Mouse (Mus musculus): ENCODE results near the gene Inhbc.
"Not testable (repeated sequence)": the region's sequence is repeated elsewhere in the genome, so short reads cannot be mapped to it uniquely, and the experiment has no call there.

Inhbc gene

GRCm38 (mm10) chr10:127327461-127328145 lies 42.6 kb downstream of the Inhbc start:
- DNase-seq (ENCODE audit: extremely low read depth, low read depth), result no peak

- DNase-seq (ENCODE audit: extremely low read depth, low read depth), result no peak
Observed at GRCm38 (mm10) chr10:127326828-127327227, 43.4 kb downstream of the Inhbc start.

DNA sequence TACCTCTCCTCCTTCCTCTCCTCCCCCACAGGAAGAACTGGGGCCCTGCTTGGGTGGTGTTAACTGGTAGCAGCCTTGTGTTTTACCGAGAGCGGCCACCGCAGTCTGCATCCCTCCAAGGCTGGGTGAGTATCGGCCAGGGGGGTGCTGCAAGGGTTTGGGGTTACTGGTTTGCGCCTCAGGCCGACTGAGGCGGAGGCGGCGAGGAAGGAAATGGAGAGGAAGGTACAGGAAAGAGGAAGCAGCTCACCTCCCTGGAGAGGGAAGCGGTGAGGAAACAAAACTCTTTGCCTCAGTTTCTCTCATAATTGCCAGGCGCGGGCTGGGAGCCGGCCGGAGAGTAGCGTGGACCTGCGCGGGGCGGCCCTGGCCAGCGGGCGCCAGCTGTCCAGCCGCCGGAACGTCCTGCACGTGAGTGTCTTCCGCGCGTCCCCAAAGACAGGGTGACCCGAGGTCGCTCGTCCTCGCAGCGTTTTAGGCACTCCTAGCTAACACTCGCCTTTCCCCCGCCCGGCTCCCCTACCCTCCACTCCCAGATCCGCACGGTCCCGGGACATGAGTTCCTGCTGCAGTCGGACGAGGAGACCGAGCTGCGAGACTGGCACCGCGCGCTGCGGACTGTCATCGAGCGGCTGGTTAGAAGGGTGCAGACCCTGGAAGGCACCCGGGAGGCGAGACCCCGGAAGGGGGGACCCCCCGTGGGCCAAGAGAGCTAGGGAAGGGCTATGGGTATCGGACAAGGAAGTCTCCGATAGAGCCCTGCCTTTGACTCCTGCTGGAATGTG lies 44.0 kb downstream of the Inhbc start:
- no peak for DNase-seq (ENCODE audit: extremely low read depth, low read depth)

DNA sequence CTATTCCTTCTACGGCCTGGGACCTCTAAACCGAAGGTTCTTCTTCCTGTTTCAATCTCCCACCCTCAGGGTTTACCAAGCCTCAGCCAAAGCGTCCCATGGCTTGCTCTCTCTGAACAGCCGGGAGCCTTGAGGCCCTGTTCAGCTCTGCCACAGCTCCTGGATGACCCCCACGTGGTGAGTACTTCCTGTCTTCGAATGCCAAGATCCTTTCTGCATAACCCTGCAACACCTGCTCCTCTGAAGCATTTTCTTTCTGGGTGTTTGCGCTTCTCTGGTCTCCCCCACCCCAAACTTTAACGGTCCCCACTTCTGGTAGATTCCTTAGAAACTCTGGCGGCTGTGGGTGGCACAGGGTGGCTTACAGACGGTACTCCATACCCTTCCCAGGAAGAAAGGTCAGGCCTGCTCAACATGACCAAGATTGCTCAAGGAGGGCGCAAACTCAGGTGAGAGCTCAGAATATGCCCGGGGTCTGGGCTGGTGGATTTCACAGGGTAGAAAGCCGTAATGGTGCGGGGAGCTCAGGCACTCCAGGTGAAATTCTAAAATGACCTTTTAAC lies 44.7 kb downstream of the Inhbc start:
- no peak for DNase-seq (ENCODE audit: extremely low read depth, low read depth)

GRCm38 (mm10) chr10:127324495-127324894 lies 45.7 kb downstream of the Inhbc start:
- DNase-seq (ENCODE audit: extremely low read depth, low read depth), result peak; percentile 81

DNA sequence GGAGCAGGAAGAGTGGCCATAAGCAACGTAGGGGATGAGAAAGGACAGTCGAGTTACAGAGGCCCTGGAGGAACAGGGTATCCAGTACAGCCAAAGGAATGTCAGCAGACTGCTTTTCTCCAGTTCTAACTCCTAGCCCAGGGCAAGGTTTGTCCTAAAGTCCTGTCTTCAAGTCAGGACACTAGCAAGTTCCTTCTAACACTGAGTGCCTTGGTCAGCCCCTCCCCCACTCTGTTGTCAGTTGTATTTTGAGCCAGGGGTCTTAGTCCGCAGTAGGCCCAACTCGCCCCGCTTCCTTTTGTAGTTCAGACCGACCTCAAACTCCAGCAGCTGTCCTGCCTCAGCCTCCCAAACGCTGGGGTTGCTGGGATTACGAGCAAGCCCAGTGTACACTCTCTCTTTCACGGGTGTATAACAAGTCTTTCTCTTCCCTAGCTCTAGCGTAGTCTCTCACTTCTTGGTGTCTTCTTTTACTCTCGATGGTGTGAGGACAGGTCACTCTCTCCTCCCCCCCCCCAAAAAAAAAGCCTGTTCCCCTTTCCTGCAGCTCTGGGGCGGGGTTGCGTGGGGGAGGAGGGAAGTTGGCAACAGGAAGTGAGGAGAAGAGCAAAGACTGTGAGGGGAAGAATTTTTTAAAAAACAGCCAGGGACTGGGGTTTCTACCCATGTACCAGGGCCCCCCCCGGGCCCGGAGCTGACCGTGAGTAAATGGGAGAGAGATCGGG lies 46.9 kb downstream of the Inhbc start:
- DNase-seq (ENCODE audit: extremely low read depth, low read depth), result peak; percentile 58

DNA sequence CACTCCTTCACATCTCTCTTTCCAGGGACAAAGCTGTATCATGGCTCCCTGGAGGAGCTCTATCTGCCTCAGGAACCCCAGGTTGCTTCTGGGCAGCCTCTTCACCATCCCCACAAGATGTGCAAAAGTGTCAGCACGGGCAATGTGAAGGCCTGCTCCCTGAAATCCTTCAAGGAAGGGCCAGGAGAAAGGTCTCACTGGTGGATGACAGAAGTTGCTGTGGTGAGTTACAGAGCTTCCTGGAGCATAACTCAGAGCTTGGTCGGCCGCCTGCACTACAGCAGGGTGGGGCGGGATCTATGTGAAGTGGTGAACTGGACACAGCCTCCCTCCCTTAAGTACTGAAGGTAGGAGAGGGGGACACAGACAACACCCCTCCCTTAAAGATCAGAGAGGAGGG lies 47.6 kb downstream of the Inhbc start:
- no peak for DNase-seq (ENCODE audit: extremely low read depth, low read depth)

GRCm38 (mm10) chr10:127322178-127322577 lies 48.1 kb downstream of the Inhbc start:
- no peak for DNase-seq (ENCODE audit: extremely low read depth, low read depth)

DNA sequence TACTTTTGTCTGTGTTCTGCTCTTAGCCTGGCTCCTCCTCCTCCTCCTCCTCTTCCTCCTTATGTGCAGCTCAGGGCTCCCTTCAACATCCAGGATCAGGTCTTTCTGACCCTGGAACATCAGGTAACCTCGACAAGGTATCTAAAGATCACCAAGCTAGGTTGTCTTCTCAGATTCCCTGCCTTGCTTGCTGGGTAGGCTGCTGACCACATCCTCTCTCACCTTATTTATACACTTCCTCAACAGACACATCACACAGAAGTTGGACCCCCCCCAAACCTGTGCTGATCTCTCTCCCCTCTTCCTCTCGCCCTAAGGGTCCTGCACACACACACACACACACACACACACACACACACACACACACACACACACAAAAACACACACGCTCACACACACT lies 48.6 kb downstream of the Inhbc start, which contains the start of gene Arhgap9:
TSS of gene Arhgap9 (plus strand) at position 344 of the 400 bp plus-strand sequence.
- no peak for DNase-seq (ENCODE audit: extremely low read depth, low read depth)

DNA sequence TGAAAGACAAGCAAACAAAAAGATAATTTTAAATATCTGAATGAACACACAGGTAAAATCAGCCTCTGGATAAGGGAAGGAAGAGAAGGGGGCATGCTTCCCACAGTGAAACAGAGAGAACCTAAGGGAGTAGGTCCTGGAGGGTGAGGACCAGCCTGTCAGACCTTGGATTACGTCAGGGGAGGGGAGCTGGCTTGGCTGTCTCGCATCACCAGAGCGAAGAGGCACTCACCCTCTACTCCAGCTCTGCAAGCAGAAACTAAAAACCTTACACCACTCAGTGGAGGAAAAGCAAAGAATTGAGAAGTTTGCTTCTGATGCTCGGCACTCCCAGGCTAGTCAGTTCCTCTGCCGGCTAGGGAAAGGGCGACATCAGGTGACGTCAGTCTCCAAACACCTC lies 50.3 kb downstream of the Inhbc start:
- no peak for DNase-seq (ENCODE audit: extremely low read depth, low read depth)

DNA sequence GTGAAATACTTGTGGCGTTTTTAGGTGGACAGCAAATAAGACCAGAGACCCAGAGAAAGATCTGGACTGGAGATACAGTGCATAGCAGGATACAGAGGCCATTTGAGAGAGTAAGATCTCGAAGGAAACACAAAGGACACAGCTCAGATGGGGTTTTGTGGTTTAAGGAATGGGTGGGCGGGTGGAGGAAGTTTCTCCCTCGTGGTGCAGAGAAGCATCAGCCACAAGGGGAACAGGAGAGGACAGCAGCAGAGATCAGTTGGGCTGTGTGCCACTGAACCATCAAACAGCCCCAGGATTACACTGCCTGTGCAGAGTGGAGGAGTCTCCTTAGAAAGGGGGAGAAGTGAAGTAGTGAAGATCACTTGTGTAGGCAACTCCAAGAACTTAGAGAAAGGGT lies 52.2 kb downstream of the Inhbc start:
- DNase-seq (ENCODE audit: extremely low read depth, low read depth), result no peak

- no peak for DNase-seq (ENCODE audit: extremely low read depth, low read depth)
Observed at GRCm38 (mm10) chr10:127317277-127317676, 53.0 kb downstream of the Inhbc start.

DNA sequence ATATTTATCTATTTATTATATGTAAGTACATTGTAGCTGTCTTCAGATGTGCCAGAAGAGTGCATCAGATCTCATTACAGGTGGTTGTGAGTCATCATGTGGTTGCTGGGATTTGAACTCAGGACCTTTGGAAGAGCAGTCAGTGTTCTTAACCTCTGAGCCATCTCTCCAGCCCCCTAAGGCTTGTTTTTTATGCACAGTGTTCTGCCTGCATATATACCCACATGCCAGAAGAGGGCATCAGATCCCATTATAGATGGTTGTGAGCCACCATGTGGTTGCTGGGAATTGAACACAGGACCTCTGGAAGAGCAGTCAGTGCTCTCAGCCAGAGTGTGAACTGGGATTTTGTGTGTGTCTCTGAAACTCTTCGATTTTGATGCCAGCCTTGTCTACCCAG lies 55.3 kb downstream of the Inhbc start:
- DNase-seq (ENCODE audit: extremely low read depth, low read depth), result not testable (repeated sequence)

DNA sequence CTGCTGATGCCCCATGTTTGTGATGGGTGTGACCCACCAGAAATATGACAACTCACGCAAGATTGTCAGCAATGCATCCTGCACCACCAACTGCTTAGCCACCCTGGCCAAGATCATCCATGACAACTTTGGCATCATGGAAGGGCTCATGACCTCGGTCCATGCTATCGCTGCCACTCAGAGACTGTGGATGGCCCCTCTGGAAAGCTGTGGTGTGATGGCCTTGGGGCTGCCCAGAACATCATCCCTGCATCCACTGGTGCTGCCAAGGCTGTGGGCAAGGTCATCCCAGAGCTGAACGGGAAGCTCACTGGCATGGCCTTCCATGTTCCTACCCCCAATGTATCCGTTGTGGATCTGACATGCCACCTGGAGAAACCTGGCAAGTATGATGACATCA lies 56.7 kb downstream of the Inhbc start:
- not testable (repeated sequence) for DNase-seq (ENCODE audit: extremely low read depth, low read depth)

DNA sequence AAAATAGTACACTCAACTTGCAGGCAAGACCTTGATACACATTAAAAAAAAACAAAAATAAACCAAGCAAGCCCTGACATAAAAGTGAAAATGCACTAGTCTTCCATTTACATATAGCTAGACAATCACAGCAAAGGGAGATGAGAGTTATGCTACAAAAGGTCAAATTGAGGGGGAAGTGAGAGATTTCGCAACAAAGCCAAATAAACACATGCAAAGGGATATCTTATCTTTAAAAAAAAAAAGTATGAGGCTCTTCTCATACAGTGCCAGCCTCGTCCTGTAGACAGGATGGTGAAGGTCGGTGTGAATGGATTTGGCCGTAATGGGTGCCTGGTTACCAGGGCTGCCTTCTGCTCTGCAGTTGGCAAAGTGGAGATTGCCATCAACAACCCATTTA lies 57.4 kb downstream of the Inhbc start:
- no peak for DNase-seq (ENCODE audit: extremely low read depth, low read depth)

- peak; percentile 79 for DNase-seq (ENCODE audit: extremely low read depth, low read depth)
Observed at GRCm38 (mm10) chr10:127312356-127312676, 57.9 kb downstream of the Inhbc start.

- peak; percentile 91 for DNase-seq (ENCODE audit: extremely low read depth, low read depth)
Observed at GRCm38 (mm10) chr10:127311476-127312355, 58.5 kb downstream of the Inhbc start, which contains the start of gene Mars. Gene Mars (minus strand): TSS chr10:127311786.

DNA sequence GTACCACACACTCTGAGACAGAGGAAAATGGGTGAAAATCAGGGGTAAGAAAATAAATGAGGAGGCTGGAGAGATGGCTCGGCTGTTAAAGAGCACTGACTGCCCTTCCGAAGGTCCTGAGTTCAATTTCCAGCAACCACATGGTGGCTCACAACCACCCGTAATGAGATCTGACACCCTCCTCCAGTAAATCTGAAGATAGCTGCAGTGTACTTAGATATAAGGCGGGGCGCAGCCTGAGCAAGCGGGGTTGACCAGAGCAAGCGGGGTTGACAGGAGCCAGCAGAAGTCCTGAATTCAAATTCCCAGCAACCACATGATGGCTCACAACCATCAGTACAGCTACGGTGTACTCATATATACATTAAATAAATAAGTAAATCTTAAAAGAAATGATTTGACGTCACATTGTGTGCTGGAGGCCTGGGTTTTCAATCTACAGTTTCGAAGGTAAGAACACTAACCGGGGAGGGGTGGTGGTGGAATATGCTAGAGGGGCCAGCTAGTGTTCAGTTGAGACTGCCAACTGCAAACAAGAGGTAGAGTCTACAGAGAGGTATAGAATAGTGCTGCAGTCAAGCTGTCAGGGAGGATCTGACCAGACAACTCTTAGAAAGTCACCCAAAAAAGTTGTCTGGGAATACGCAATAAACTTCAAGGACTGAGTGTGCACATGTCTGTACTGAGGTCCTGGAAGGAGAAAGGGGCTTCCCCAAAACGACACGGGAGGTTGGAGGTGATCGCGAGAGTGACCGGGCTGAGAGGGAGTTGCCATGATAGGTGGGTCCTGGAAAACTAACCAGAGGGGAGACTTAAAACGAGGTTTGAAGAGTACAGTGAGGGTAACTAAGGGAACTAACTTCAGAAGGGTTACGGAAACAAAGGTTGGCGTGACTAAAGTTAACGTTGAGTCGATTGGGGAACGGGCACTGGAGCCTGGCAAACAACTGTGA lies 59.4 kb downstream of the Inhbc start:
- no peak for DNase-seq (ENCODE audit: extremely low read depth, low read depth)

- DNase-seq (ENCODE audit: extremely low read depth, low read depth), result not testable (repeated sequence)
Observed at GRCm38 (mm10) chr10:127309167-127309566, 61.1 kb downstream of the Inhbc start.
